Mouse (Mus musculus): ENCODE results near the gene Olfr890. TPM values are rescaled to one million over a fixed set of nuclear protein-coding genes. Genes with fewer than 3 reads are reported as not detected.
"Not testable (repeated sequence)": the region's sequence is repeated elsewhere in the genome, so short reads cannot be mapped to it uniquely, and the experiment has no call there.

The Olfr890 gene
- not detected in 2 replicates for polyA plus RNA-seq (2014; fragmentation: Nextera tagmentation; extraction: Ambion mirVana)

DNA sequence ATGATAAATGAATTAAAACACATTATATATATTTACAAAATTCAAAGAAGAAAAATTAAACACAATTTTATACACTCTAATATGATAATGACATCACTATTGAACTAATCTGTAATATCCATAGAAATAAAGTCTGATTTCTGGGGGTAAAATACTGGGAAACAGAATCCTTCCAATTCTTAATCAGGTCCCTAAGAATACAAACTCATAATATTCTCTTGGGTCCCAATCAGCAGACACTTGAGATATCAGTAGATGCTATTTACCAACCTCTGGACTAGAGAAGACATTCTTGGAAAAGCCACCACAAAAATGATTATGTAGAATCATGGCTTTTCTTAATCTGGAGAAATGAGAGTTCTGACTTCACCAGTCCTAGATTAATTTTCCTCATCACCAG, at the start of gene Olfr890:
Gene Olfr890, plus strand, starts transcription at position 301 of the 400 bp plus-strand sequence.
- Histone ChIP-seq H3K36me3 (ENCODE audit: control insufficient read depth, insufficient read depth, low read length) (no peaks in the 10 kb centered on the region), H3K27ac (ENCODE audit: low read depth, low read length) (no peak within 1 kb of the TSS), H3K4me1 (ENCODE audit: control insufficient read depth, insufficient read depth, low read length) (no peaks in the 10 kb centered on the region), H3K9me3 (ENCODE audit: control insufficient read depth, low read length) (no peaks in the 10 kb centered on the region), H3K27me3 (ENCODE audit: control insufficient read depth, insufficient read depth, low read length) (no peaks in the 10 kb centered on the region), H3K4me3 (ENCODE audit: low read depth, low read length) (no peak within 1 kb of the TSS), H3K4me2 (no peak within 1 kb of the TSS), H3K9ac (ENCODE audit: low read length) (no peak within 1 kb of the TSS)
- ATAC-seq (ENCODE audit: low FRiP score) (no peak), DNase-seq (ENCODE audit: low spot score, missing footprints) (no peak)

DNA sequence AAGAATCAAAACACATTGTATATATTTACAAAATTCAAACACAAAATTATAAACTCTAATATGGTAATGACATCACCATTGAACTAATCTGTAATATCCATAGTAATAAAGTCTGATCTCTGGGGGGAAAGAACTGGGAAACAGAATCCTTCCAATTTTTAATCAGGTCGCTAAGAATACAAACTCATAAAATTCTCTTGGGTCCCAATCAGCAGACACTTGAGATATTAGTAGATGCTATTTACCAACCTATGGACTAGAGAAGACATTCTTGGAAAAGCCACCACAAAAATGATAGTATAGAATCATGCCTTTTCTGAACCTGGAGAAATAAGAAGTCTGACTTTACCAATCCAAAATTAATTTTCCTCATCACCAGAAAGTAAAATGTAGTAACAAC, 34.5 kb upstream of the Olfr890 start, which contains the start of gene Olfr888:
Gene Olfr888, plus strand, starts transcription at position 301 of the 400 bp plus-strand sequence.
- ATAC-seq (ENCODE audit: low FRiP score) (no peak), DNase-seq (ENCODE audit: low spot score, missing footprints) (no peak)
- no peak within 1 kb of the TSS for H3K27ac ChIP-seq (ENCODE audit: low read depth, low read length)
- WGBS, result 83% methylated on average over 1 of the region's 1 CpGs
- no peak within 1 kb of the TSS for H3K4me2 ChIP-seq
- H3K9me3 ChIP-seq (ENCODE audit: control insufficient read depth, low read length), result no peaks in the 10 kb centered on the region
- H3K27me3 ChIP-seq (ENCODE audit: control insufficient read depth, insufficient read depth, low read length), result no peaks in the 10 kb centered on the region
- H3K4me1 ChIP-seq (ENCODE audit: control insufficient read depth, insufficient read depth, low read length), result no peaks in the 10 kb centered on the region
- H3K4me3 ChIP-seq (ENCODE audit: low read depth, low read length), result no peak within 1 kb of the TSS
- H3K9ac ChIP-seq (ENCODE audit: low read length), result no peak within 1 kb of the TSS
- H3K36me3 ChIP-seq (ENCODE audit: control insufficient read depth, insufficient read depth, low read length), result no peaks in the 10 kb centered on the region

DNA sequence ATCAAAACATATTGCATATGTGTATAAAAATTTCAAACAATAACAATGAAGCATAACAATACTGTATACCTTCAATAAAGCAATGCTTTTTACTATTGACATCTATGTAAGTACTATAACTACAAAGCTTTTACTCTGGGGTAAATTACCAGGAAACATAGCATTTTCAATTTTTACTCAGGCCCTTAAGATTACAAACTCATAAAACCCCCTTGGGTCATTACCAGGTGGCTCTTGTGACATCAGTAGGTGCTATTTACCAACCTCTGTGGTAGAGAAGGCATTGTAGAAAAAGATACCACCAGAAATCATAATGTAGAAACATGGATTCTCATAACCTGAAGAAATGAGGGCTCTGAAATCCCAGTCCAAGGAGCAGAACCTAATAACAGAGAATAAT, 27.4 kb upstream of the Olfr890 start, which contains the start of gene Olfr889:
Gene Olfr889, plus strand, starts transcription at position 301 of the 400 bp plus-strand sequence.
- DNase-seq (ENCODE audit: low spot score, missing footprints) (no peak), ATAC-seq (ENCODE audit: low FRiP score) (no peak)
- no peaks in the 10 kb centered on the region for H3K9me3 ChIP-seq (ENCODE audit: control insufficient read depth, low read length)
- no peak within 1 kb of the TSS for H3K4me3 ChIP-seq (ENCODE audit: low read depth, low read length)
- no peaks in the 10 kb centered on the region for H3K36me3 ChIP-seq (ENCODE audit: control insufficient read depth, insufficient read depth, low read length)
- no peak within 1 kb of the TSS for H3K27ac ChIP-seq (ENCODE audit: low read depth, low read length)
- no peak within 1 kb of the TSS for H3K4me2 ChIP-seq
- no peak within 1 kb of the TSS for H3K9ac ChIP-seq (ENCODE audit: low read length)
- no peaks in the 10 kb centered on the region for H3K27me3 ChIP-seq (ENCODE audit: control insufficient read depth, insufficient read depth, low read length)
- H3K4me1 ChIP-seq (ENCODE audit: control insufficient read depth, insufficient read depth, low read length), result no peaks in the 10 kb centered on the region

DNA sequence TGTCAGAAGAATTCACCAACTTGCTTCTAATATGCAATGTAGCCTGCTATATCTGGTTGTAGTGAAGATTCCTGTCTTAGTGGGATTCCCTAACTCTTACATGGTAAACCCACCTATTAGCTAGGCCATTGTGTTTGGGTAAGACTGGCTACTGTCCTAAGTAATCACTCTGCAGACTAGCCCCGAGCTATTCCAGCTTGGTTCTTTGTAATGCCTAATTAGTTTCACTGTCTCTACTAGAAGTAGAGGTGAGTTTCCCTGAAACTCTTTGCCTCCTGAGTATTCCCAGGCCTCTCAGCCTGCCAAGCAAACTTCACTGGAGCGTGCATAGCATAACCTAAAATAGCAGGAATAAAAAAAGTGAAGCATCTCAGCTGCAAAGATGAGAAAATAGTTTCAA, 26.0 kb downstream of the Olfr890 start:
- WGBS, result 50% methylated on average over 2 of the region's 2 CpGs
- H3K9ac ChIP-seq (ENCODE audit: low read length); DNase-seq (ENCODE audit: low spot score, missing footprints); H3K4me1 ChIP-seq (ENCODE audit: control insufficient read depth, insufficient read depth, low read length); H3K9me3 ChIP-seq (ENCODE audit: control insufficient read depth, low read length); H3K4me3 ChIP-seq (ENCODE audit: low read depth, low read length); ATAC-seq (ENCODE audit: low FRiP score); H3K36me3 ChIP-seq (ENCODE audit: control insufficient read depth, insufficient read depth, low read length); H3K27ac ChIP-seq (ENCODE audit: low read depth, low read length); H3K4me2 ChIP-seq; H3K27me3 ChIP-seq (ENCODE audit: control insufficient read depth, insufficient read depth, low read length): not testable (repeated sequence)

DNA sequence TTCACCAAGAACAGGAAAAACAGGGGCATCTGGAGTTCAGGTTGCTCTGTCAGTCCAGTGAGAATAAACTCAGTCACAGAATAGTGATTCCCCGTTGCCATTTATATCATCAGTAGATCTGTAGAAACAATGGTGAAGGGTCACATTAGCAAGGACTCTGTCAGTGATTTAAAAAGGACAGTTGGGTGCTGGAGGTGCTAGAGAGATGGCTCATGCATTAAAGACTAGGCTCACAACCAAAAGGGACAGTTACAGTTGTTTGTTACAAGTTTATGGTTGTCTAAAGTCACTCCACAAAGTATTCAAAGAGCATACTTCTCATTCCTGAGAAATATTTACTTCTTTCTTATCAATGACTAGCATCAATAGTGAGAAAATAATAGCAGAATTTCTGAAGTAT, 38.4 kb downstream of the Olfr890 start, which contains the start of gene Olfr891:
Gene Olfr891, minus strand, starts transcription at position 101 of the 400 bp plus-strand sequence.
- ATAC-seq (ENCODE audit: low FRiP score), result no peak
- WGBS, result 69% methylated on average over 1 of the region's 1 CpGs

More for the DNA sequence above, 38.4 kb downstream of the Olfr890 start, which contains the start of gene Olfr891:
- no peak within 1 kb of the TSS for H3K9ac ChIP-seq (ENCODE audit: low read length)
- H3K27ac ChIP-seq (ENCODE audit: low read depth, low read length), result no peak within 1 kb of the TSS
- H3K36me3 ChIP-seq (ENCODE audit: control insufficient read depth, insufficient read depth, low read length), result no peaks in the 10 kb centered on the region
- no peak within 1 kb of the TSS for H3K4me2 ChIP-seq
- no peak within 1 kb of the TSS for H3K4me3 ChIP-seq (ENCODE audit: low read depth, low read length)
- no peak for DNase-seq (ENCODE audit: low spot score, missing footprints)
- peaks cover 5% of the 10 kb centered on the region; the same call in 1 of the 2 replicates for H3K9me3 ChIP-seq (ENCODE audit: control insufficient read depth, low read length)
- H3K27me3 ChIP-seq (ENCODE audit: control insufficient read depth, insufficient read depth, low read length), result no peaks in the 10 kb centered on the region
- no peaks in the 10 kb centered on the region for H3K4me1 ChIP-seq (ENCODE audit: control insufficient read depth, insufficient read depth, low read length)

Other genes with a start within 250 kb of the Olfr890 start
- gene Olfr145, start 245.8 kb upstream of the Olfr890 start, polyA plus RNA-seq (2014; fragmentation: Nextera tagmentation; extraction: Ambion mirVana), result not detected in 2 replicates
- gene Olfr878, start 224.7 kb upstream of the Olfr890 start, polyA plus RNA-seq (2014; fragmentation: Nextera tagmentation; extraction: Ambion mirVana), result not detected in 2 replicates
- not detected in 2 replicates for gene Olfr881, start 150.7 kb upstream of the Olfr890 start, polyA plus RNA-seq (2014; fragmentation: Nextera tagmentation; extraction: Ambion mirVana)
- not detected in 2 replicates for gene Olfr883, start 116.7 kb upstream of the Olfr890 start, polyA plus RNA-seq (2014; fragmentation: Nextera tagmentation; extraction: Ambion mirVana)
- not detected in 2 replicates for gene Olfr884, start 96.0 kb upstream of the Olfr890 start, polyA plus RNA-seq (2014; fragmentation: Nextera tagmentation; extraction: Ambion mirVana)
- not detected in 2 replicates for gene Olfr885, start 81.2 kb upstream of the Olfr890 start, polyA plus RNA-seq (2014; fragmentation: Nextera tagmentation; extraction: Ambion mirVana)
- not detected in 2 replicates for gene Olfr887, start 58.4 kb upstream of the Olfr890 start, polyA plus RNA-seq (2014; fragmentation: Nextera tagmentation; extraction: Ambion mirVana)
- gene Olfr888, start 34.4 kb upstream of the Olfr890 start, polyA plus RNA-seq (2014; fragmentation: Nextera tagmentation; extraction: Ambion mirVana), result not detected in 2 replicates
- 0.04 and 0.07 TPM in 2 replicates for gene Olfr889, start 27.3 kb upstream of the Olfr890 start, polyA plus RNA-seq (2014; fragmentation: Nextera tagmentation; extraction: Ambion mirVana)
- gene Olfr891, start 38.3 kb downstream of the Olfr890 start, polyA plus RNA-seq (2014; fragmentation: Nextera tagmentation; extraction: Ambion mirVana), result not detected in 2 replicates
- gene Olfr893, start 65.8 kb downstream of the Olfr890 start, polyA plus RNA-seq (2014; fragmentation: Nextera tagmentation; extraction: Ambion mirVana), result not detected in 2 replicates
- not detected in 2 replicates for gene Olfr894, start 75.5 kb downstream of the Olfr890 start, polyA plus RNA-seq (2014; fragmentation: Nextera tagmentation; extraction: Ambion mirVana)
- not detected in 2 replicates for gene Olfr143, start 110.3 kb downstream of the Olfr890 start, polyA plus RNA-seq (2014; fragmentation: Nextera tagmentation; extraction: Ambion mirVana)
- not detected in 2 replicates for gene Olfr895, start 125.3 kb downstream of the Olfr890 start, polyA plus RNA-seq (2014; fragmentation: Nextera tagmentation; extraction: Ambion mirVana)
- not detected in 2 replicates for gene Olfr896-ps1, start 148.6 kb downstream of the Olfr890 start, polyA plus RNA-seq (2014; fragmentation: Nextera tagmentation; extraction: Ambion mirVana)
- gene Olfr25, start 186.5 kb downstream of the Olfr890 start, polyA plus RNA-seq (2014; fragmentation: Nextera tagmentation; extraction: Ambion mirVana), result not detected in 2 replicates
- not detected in 2 replicates for gene Olfr898, start 205.9 kb downstream of the Olfr890 start, polyA plus RNA-seq (2014; fragmentation: Nextera tagmentation; extraction: Ambion mirVana)
- not detected in 2 replicates for gene Olfr250, start 224.4 kb downstream of the Olfr890 start, polyA plus RNA-seq (2014; fragmentation: Nextera tagmentation; extraction: Ambion mirVana)
- gene Olfr251, start 234.6 kb downstream of the Olfr890 start, polyA plus RNA-seq (2014; fragmentation: Nextera tagmentation; extraction: Ambion mirVana), result not detected in 2 replicates

Data from midbrain, embryonic 11.5 days (tissue).